Mouse (Mus musculus): ENCODE measurements around the gene Clnk.
A peak's percentile ranks its signal among the peaks of the same experiment; 100 is the strongest.
"Not testable (repeated sequence)": the region's sequence is repeated elsewhere in the genome, so short reads cannot be mapped to it uniquely, and the experiment has no call there.

Gene Clnk

GRCm38 (mm10) chr5:38876622-38877021, at the start of gene Clnk:
Clnk (minus strand) TSS chr5:38876812.
- DNase-seq (ENCODE audit: low read depth, low spot score), result no peak

GRCm38 (mm10) chr5:38905271-38905670, 28.7 kb upstream of the Clnk start:
- DNase-seq (ENCODE audit: low read depth, low spot score), result no peak

- no peak for DNase-seq (ENCODE audit: low read depth, low spot score)
These were observed 28.0 kb upstream of the Clnk start for GRCm38 (mm10) chr5:38904528-38905044.

GRCm38 (mm10) chr5:38902889-38903288, 26.3 kb upstream of the Clnk start:
- no peak for DNase-seq (ENCODE audit: low read depth, low spot score)

- DNase-seq (ENCODE audit: low read depth, low spot score), result no peak
These were observed 22.4 kb upstream of the Clnk start for GRCm38 (mm10) chr5:38899051-38899450.

- no peak for DNase-seq (ENCODE audit: low read depth, low spot score)
These were observed 12.0 kb upstream of the Clnk start for GRCm38 (mm10) chr5:38888646-38889045.

- no peak for DNase-seq (ENCODE audit: low read depth, low spot score)
These were observed 10.1 kb upstream of the Clnk start for GRCm38 (mm10) chr5:38886623-38887275.

GRCm38 (mm10) chr5:38882635-38883034, 6.0 kb upstream of the Clnk start:
- not testable (repeated sequence) for DNase-seq (ENCODE audit: low read depth, low spot score)

GRCm38 (mm10) chr5:38881728-38882620, 5.4 kb upstream of the Clnk start:
- no peak for DNase-seq (ENCODE audit: low read depth, low spot score)

GRCm38 (mm10) chr5:38881416-38881727, 4.8 kb upstream of the Clnk start:
- no peak for DNase-seq (ENCODE audit: low read depth, low spot score)

GRCm38 (mm10) chr5:38879989-38880706, 3.5 kb upstream of the Clnk start:
- DNase-seq (ENCODE audit: low read depth, low spot score), result no peak

GRCm38 (mm10) chr5:38875403-38875802, 1.2 kb downstream of the Clnk start:
- DNase-seq (ENCODE audit: low read depth, low spot score), result no peak

GRCm38 (mm10) chr5:38874931-38875330, 1.7 kb downstream of the Clnk start:
- DNase-seq (ENCODE audit: low read depth, low spot score), result no peak

- no peak for DNase-seq (ENCODE audit: low read depth, low spot score)
These were observed 3.7 kb downstream of the Clnk start for GRCm38 (mm10) chr5:38872906-38873305.

- DNase-seq (ENCODE audit: low read depth, low spot score), result no peak
These were observed 5.0 kb downstream of the Clnk start for GRCm38 (mm10) chr5:38871591-38871990.

GRCm38 (mm10) chr5:38870485-38870884, 6.1 kb downstream of the Clnk start:
- no peak for DNase-seq (ENCODE audit: low read depth, low spot score)

- no peak for DNase-seq (ENCODE audit: low read depth, low spot score)
These were observed 6.6 kb downstream of the Clnk start for GRCm38 (mm10) chr5:38869976-38870375.

- peak; percentile 23 for DNase-seq (ENCODE audit: low read depth, low spot score)
These were observed 12.0 kb downstream of the Clnk start for GRCm38 (mm10) chr5:38864624-38865023.

- DNase-seq (ENCODE audit: low read depth, low spot score), result no peak
These were observed 13.6 kb downstream of the Clnk start for GRCm38 (mm10) chr5:38863029-38863428.

GRCm38 (mm10) chr5:38862288-38862985, 14.2 kb downstream of the Clnk start:
- no peak for DNase-seq (ENCODE audit: low read depth, low spot score)

- no peak for DNase-seq (ENCODE audit: low read depth, low spot score)
These were observed 18.4 kb downstream of the Clnk start for GRCm38 (mm10) chr5:38858015-38858721.

Data from CD4-positive helper T cell, adult 2 months (primary cell).